Mouse (Mus musculus) cerebellum, adult 2 months (tissue): ENCODE results near the gene Ctnnd1. TPM values are rescaled to one million over a fixed set of nuclear protein-coding genes. Genes with fewer than 3 reads are reported as not detected.
A peak's percentile ranks its signal among the peaks of the same experiment; 100 is the strongest.

Experiments used
- DNase-seq, 2 experiments: peaks; one replicate each; pipeline ENCODE4 v3.0.0; 2021
- H3K27ac ChIP-seq: fragments of 200-500 bp; 2 replicates; pipeline ENCODE4 v1.5.1; 2012; ENCODE audit warnings: low read length, control low read depth, inconsistent platforms; ENCODE audit not compliant: insufficient read depth
- H3K27me3 ChIP-seq: fragments of 200-500 bp; 2 replicates; pipeline ENCODE4 v1.6.1; 2012; ENCODE audit warnings: inconsistent platforms, mild to moderate bottlenecking, low read length, moderate library complexity; ENCODE audit not compliant: control insufficient read depth, insufficient read depth
- H3K4me1 ChIP-seq: fragments of 200-500 bp; 2 replicates; pipeline ENCODE4 v1.6.1; 2011; ENCODE audit warnings: low read length; ENCODE audit not compliant: control insufficient read depth, insufficient read depth
- H3K4me3 ChIP-seq: fragments of 200-500 bp; replicated peaks from 2 replicates; pipeline ENCODE3; 2011; ENCODE audit warnings: mild to moderate bottlenecking, low read depth, low read length, control low read depth; ENCODE audit not compliant: insufficient read depth
- CTCF ChIP-seq: fragments of 200-500 bp; IDR thresholded peaks from 2 replicates; pipeline ENCODE4 v1.5.1; 2011; ENCODE audit warnings: low read depth, mild to moderate bottlenecking, control low read depth, low read length, moderate library complexity, borderline replicate concordance; ENCODE audit not compliant: insufficient read depth
- POLR2A ChIP-seq: fragments of 200-500 bp; IDR thresholded peaks from 2 replicates; pipeline ENCODE4 v1.6.1; 2011; ENCODE audit warnings: low read length, control low read depth, borderline replicate concordance; ENCODE audit not compliant: insufficient read depth
- WGBS: fragments of 180-500 bp; shearing (Covaris S2); methylation state at CpG from one replicate; pipeline ENCODE4 v1.1.7; 2018; 5-methylcytosine and 5-hydroxymethylcytosine counted together
- polyA plus RNA-seq: library from polyadenylated mRNA; depleted of rRNA; stranded (reverse); fragments of >200 nt; gene quantifications from 2 replicates; pipeline ENCODE4 v1.2.3, GENCODE M21; 2012

Ctnnd1 gene
- polyA plus RNA-seq, 1 experiment = 34.4 TPM

GRCm38 (mm10) chr2:84618914-84619313, 31.7 kb downstream of the Ctnnd1 start:
- Histone ChIP-seq H3K27ac (no peak overlapping the region), H3K27me3 (no peaks in the 10 kb centered on the region), H3K4me1 (no peaks in the 10 kb centered on the region), H3K4me3 (no peak overlapping the region)
- no peak for DNase-seq
- WGBS = 68% methylated on average over 2 of the region's 2 CpGs
- no peak for TF ChIP-seq POLR2A

GRCm38 (mm10) chr2:84617637-84618515, 32.7 kb downstream of the Ctnnd1 start:
- Histone ChIP-seq H3K27ac (no peak overlapping the region), H3K27me3 (no peaks in the 10 kb centered on the region), H3K4me1 (no peaks in the 10 kb centered on the region), H3K4me3 (no peak overlapping the region)
- WGBS = 58% methylated on average over 3 of the region's 3 CpGs
- DNase-seq = peak in 1 of 2 experiments; percentile 59
- no peak for TF ChIP-seq POLR2A
- TF ChIP-seq CTCF = peak; percentile 48; the same call in 1 of the 2 replicates

- Histone ChIP-seq H3K27ac (no peak overlapping the region), H3K4me3 (no peak overlapping the region), H3K27me3 (no peaks in the 10 kb centered on the region), H3K4me1 (no peaks in the 10 kb centered on the region)
- no peak for DNase-seq
- TF ChIP-seq CTCF (no peak), POLR2A (no peak)
- WGBS = 85% methylated on average over 6 of the region's 6 CpGs
Observed at GRCm38 (mm10) chr2:84612764-84613163, 37.8 kb downstream of the Ctnnd1 start.

- no peak overlapping the region for H3K27ac ChIP-seq
- 86% methylated on average over 1 of the region's 1 CpGs for WGBS
- H3K27me3 ChIP-seq = no peaks in the 10 kb centered on the region
- H3K4me1 ChIP-seq = no peaks in the 10 kb centered on the region
- no peak overlapping the region for H3K4me3 ChIP-seq
- TF ChIP-seq POLR2A (no peak), CTCF (no peak)
- DNase-seq = no peak
Observed at GRCm38 (mm10) chr2:84607842-84608241, 42.7 kb downstream of the Ctnnd1 start.

- WGBS = 68% methylated on average over 2 of the region's 2 CpGs
- Histone ChIP-seq H3K4me1 (no peaks in the 10 kb centered on the region), H3K27ac (no peak overlapping the region), H3K27me3 (no peaks in the 10 kb centered on the region), H3K4me3 (no peak overlapping the region)
- TF ChIP-seq POLR2A (no peak), CTCF (no peak)
- no peak for DNase-seq
Observed at GRCm38 (mm10) chr2:84600977-84601376, 49.6 kb downstream of the Ctnnd1 start.

- H3K27me3 ChIP-seq = no peaks in the 10 kb centered on the region
- WGBS = 88% methylated on average over 6 of the region's 6 CpGs
- no peak for TF ChIP-seq CTCF
- no peak for TF ChIP-seq POLR2A
Observed at GRCm38 (mm10) chr2:84599270-84599888, 51.2 kb downstream of the Ctnnd1 start.

GRCm38 (mm10) chr2:84597123-84597522, 53.4 kb downstream of the Ctnnd1 start:
- TF ChIP-seq CTCF = no peak
- TF ChIP-seq POLR2A = no peak
- Histone ChIP-seq H3K4me1 (no peaks in the 10 kb centered on the region), H3K27me3 (no peaks in the 10 kb centered on the region), H3K4me3 (no peak overlapping the region), H3K27ac (no peak overlapping the region)
- DNase-seq = no peak
- WGBS = 100% methylated on average over 1 of the region's 1 CpGs

More at GRCm38 (mm10) chr2:84599270-84599888, 51.2 kb downstream of the Ctnnd1 start:
- Histone ChIP-seq H3K27ac (no peak overlapping the region), H3K4me1 (no peaks in the 10 kb centered on the region), H3K4me3 (no peak overlapping the region)
- no peak for DNase-seq

GRCm38 (mm10) chr2:84592801-84593200, 57.8 kb downstream of the Ctnnd1 start:
- Histone ChIP-seq H3K4me3 (no peak overlapping the region), H3K27me3 (no peaks in the 10 kb centered on the region), H3K4me1 (no peaks in the 10 kb centered on the region), H3K27ac (no peak overlapping the region)
- 94% methylated on average over 8 of the region's 8 CpGs for WGBS
- TF ChIP-seq CTCF (no peak), POLR2A (no peak)
- DNase-seq = no peak
